ENCODE assay signal across 16 mouse cellular contexts in genomic region chr19:16490756-16491155, GRCm38 (mm10). TPM values are rescaled to one million over a fixed set of nuclear protein-coding genes. Genes with fewer than 3 reads are reported as not detected.
DNase-seq lines count a peak whose midpoint lies in the region; ATAC-seq and TF ChIP-seq lines count a peak whose summit lies in the region.
"Had no signal": no experiment of that assay in that cellular context is flagged by ENCODE, and none has a peak within 500 bp of the region (broad histone marks: within the 10 kb centered on the region; RNA-seq: fewer than 3 reads in every experiment).

No protein-coding gene starts in this region.

- peak; percentile 56; the same call in 1 of the 2 replicates for ATAC-seq in lung, postnatal 0 days
- no peak for ATAC-seq in embryonic facial prominence, embryonic 13.5 days (ENCODE audit: insufficient number of reproducible peaks, insufficient read depth, low FRiP score, low TSS enrichment, low read depth)
- no peak for ATAC-seq in limb, embryonic 15.5 days (ENCODE audit: insufficient number of reproducible peaks, low FRiP score, low TSS enrichment, low read depth)
- ATAC-seq: activated CD4-positive, CD25-positive, alpha-beta regulatory T cell, adult 4 months; hindbrain, embryonic 16.5 days; midbrain, embryonic 16.5 days had no signal

- no peak for TF ChIP-seq EP300 in lung, postnatal 0 days (IDR thresholded peaks at IDR 0.05)

- H3K27ac ChIP-seq in heart, embryonic 10.5 days = no peak overlapping the region
- no peak overlapping the region for H3K27ac ChIP-seq in lung, postnatal 0 days (ENCODE audit: low read length)
- peak overlapping the region; percentile 71 for H3K27ac ChIP-seq in embryonic facial prominence, embryonic 13.5 days
- peak overlapping the region; percentile 30; the same call in 1 of the 2 replicates for H3K27ac ChIP-seq in limb, embryonic 15.5 days
- H3K27ac ChIP-seq in left cerebral cortex, adult 2 months = no peak overlapping the region
- H3K27ac ChIP-seq: layer of hippocampus, adult 2 months had no signal

- H3K4me1 ChIP-seq in heart, embryonic 10.5 days = no peaks in the 10 kb centered on the region
- no peaks in the 10 kb centered on the region for H3K4me1 ChIP-seq in lung, postnatal 0 days (ENCODE audit: insufficient read depth, low read depth, low read length)
- peaks cover 22% of the 10 kb centered on the region for H3K4me1 ChIP-seq in embryonic facial prominence, embryonic 13.5 days
- peaks cover 13% of the 10 kb centered on the region for H3K4me1 ChIP-seq in limb, embryonic 15.5 days
- H3K4me1 ChIP-seq: megakaryocyte, embryonic 14.5 days had no signal

- no peak for TF ChIP-seq CTCF in lung, postnatal 0 days (IDR thresholded peaks at IDR 0.05)
- TF ChIP-seq CTCF in left cerebral cortex, adult 2 months (IDR thresholded peaks at IDR 0.05) = no peak

- intact Hi-C loops in left cerebral cortex, adult 2 months (cut with DNase I) = no loop called here

- H3K36me3 ChIP-seq in heart, embryonic 10.5 days = no peaks in the 10 kb centered on the region
- H3K36me3 ChIP-seq in lung, postnatal 0 days (ENCODE audit: insufficient read depth, low read length) = no peaks in the 10 kb centered on the region
- no peaks in the 10 kb centered on the region for H3K36me3 ChIP-seq in embryonic facial prominence, embryonic 13.5 days
- no peaks in the 10 kb centered on the region for H3K36me3 ChIP-seq in limb, embryonic 15.5 days

- H3K4me2 ChIP-seq in lung, postnatal 0 days (replicated peaks; ENCODE audit: low read depth, low read length) = no peak overlapping the region
- H3K4me2 ChIP-seq in embryonic facial prominence, embryonic 13.5 days = peak overlapping the region; percentile 23
- no peak overlapping the region for H3K4me2 ChIP-seq in limb, embryonic 15.5 days

- peak; percentile 10 to 12 for DNase-seq in heart, adult 9 months (ENCODE audit: low spot score in 2 of 2)
- no peak for DNase-seq in heart, embryonic 10.5 days (ENCODE audit: low spot score)
- DNase-seq in lung, postnatal 0 days (ENCODE audit: low spot score) = peak; percentile 70
- DNase-seq in lung, postnatal 10 days = no peak
- DNase-seq in left cerebral cortex, adult 2 months (ENCODE audit: extremely low spot score in 1 of 2, low spot score in 2 of 2) = no peak
- DNase-seq in testis, postnatal 10 days (ENCODE audit: low spot score) = no peak
- DNase-seq: adrenal gland, postnatal 25 days; cerebellum, adult 8-10 months; kidney, adult 18-20 months had no signal

- no peak overlapping the region for H3K9ac ChIP-seq in lung, postnatal 0 days (replicated peaks; ENCODE audit: low read depth)
- no peak overlapping the region for H3K9ac ChIP-seq in embryonic facial prominence, embryonic 13.5 days
- no peak overlapping the region for H3K9ac ChIP-seq in limb, embryonic 15.5 days

- no peaks in the 10 kb centered on the region for H3K9me3 ChIP-seq in heart, embryonic 10.5 days
- H3K9me3 ChIP-seq in lung, postnatal 0 days (ENCODE audit: low read length) = no peaks in the 10 kb centered on the region
- H3K9me3 ChIP-seq in embryonic facial prominence, embryonic 13.5 days = no peaks in the 10 kb centered on the region
- H3K9me3 ChIP-seq in limb, embryonic 15.5 days = no peaks in the 10 kb centered on the region
- H3K9me3 ChIP-seq: megakaryocyte, embryonic 14.5 days had no signal

- 64% methylated on average over 12 of the region's 12 CpGs for WGBS in heart, embryonic 10.5 days
- 31% methylated on average over 12 of the region's 12 CpGs for WGBS in lung, postnatal 0 days
- WGBS in embryonic facial prominence, embryonic 13.5 days = 29% methylated on average over 12 of the region's 12 CpGs
- WGBS in limb, embryonic 15.5 days = 48% methylated on average over 12 of the region's 12 CpGs

- H3K27me3 ChIP-seq in heart, embryonic 10.5 days (ENCODE audit: insufficient read depth, poor library complexity, severe bottlenecking) = no peaks in the 10 kb centered on the region; the same call in 1 of the 2 replicates
- H3K27me3 ChIP-seq in lung, postnatal 0 days (replicated peaks; ENCODE audit: insufficient read depth, low read length) = no peaks in the 10 kb centered on the region
- H3K27me3 ChIP-seq in embryonic facial prominence, embryonic 13.5 days = no peaks in the 10 kb centered on the region
- H3K27me3 ChIP-seq in limb, embryonic 15.5 days = no peaks in the 10 kb centered on the region

- H3K4me3 ChIP-seq in heart, embryonic 10.5 days = no peak overlapping the region
- no peak overlapping the region for H3K4me3 ChIP-seq in lung, postnatal 0 days (ENCODE audit: low read depth, low read length)
- no peak overlapping the region for H3K4me3 ChIP-seq in embryonic facial prominence, embryonic 13.5 days
- H3K4me3 ChIP-seq in limb, embryonic 15.5 days = no peak overlapping the region
- H3K4me3 ChIP-seq in left cerebral cortex, adult 2 months = no peak overlapping the region
- H3K4me3 ChIP-seq: layer of hippocampus, adult 2 months; megakaryocyte, embryonic 14.5 days had no signal

RNA-seq across cellular contexts. Expression of gene Gna14, which starts 55.2 kb away (rescaled TPM):
- 0.76 and 3.7 TPM in 2 replicates for polyA plus RNA-seq in heart, embryonic 10.5 days (2016; fragmentation: Nextera tagmentation; extraction: Ambion mirVana)
- polyA plus RNA-seq in lung, postnatal 0 days (2015; fragmentation: Nextera tagmentation; extraction: Ambion mirVana) = 14.9 and 15.6 TPM in 2 replicates
- 2.5 and 2.6 TPM in 2 replicates for polyA plus RNA-seq in embryonic facial prominence, embryonic 13.5 days (2015; fragmentation: Nextera tagmentation; extraction: Ambion mirVana)
- 5.2 and 7.2 TPM in 2 replicates for polyA plus RNA-seq in limb, embryonic 15.5 days (2015; fragmentation: Nextera tagmentation; extraction: Ambion mirVana)
- under 1 TPM in 1 of 2 experiments, not detected in 1; 0.20 TPM for total RNA-seq in left cerebral cortex, adult 2 months (2021)

Comparison
In these comparisons a context has a peak if more than half of its experiments do, and no peak if none do; other contexts are left out.
1. DNase-seq: peak in heart, adult 9 months (2 of 2) and lung, postnatal 0 days (single experiment); none in heart, embryonic 10.5 days (single experiment), lung, postnatal 10 days (single experiment), left cerebral cortex, adult 2 months (0 of 2) and testis, postnatal 10 days (single experiment).
2. H3K27ac ChIP-seq: peak in embryonic facial prominence, embryonic 13.5 days (single experiment) and limb, embryonic 15.5 days (single experiment); none in heart, embryonic 10.5 days (single experiment), lung, postnatal 0 days (single experiment) and left cerebral cortex, adult 2 months (single experiment).